Mouse (Mus musculus) ES-E14 (cell line): ENCODE measurements around the gene Rgs19. TPM values are rescaled to one million over a fixed set of nuclear protein-coding genes. Genes with fewer than 3 reads are reported as not detected.

Source experiments
- DNase-seq: peaks from one replicate; pipeline ENCODE4 v3.0.0-alpha.2; 2013; ENCODE audit warnings: low read depth, low spot score
- H3K27ac ChIP-seq: 2 replicates; pipeline ENCODE4 v1.5.1; 2012; ENCODE audit warnings: low read depth, mild to moderate bottlenecking, low read length, moderate library complexity, mixed read lengths; ENCODE audit not compliant: poor library complexity, insufficient read depth, severe bottlenecking
- H3K36me3 ChIP-seq: 2 replicates; pipeline ENCODE4 v1.6.1; 2012; ENCODE audit warnings: mild to moderate bottlenecking, low read length, moderate library complexity, mixed read lengths; ENCODE audit not compliant: control insufficient read depth, poor library complexity, insufficient read depth, severe bottlenecking
- H3K4me1 ChIP-seq, 2 experiments: fragments of 150-350 bp in 1 of 2; sonication (generic) in 1 of 2; 2 replicates each; pipeline ENCODE4 v1.6.1; 2012; ENCODE audit warnings: low read length in 2 of 2, mild to moderate bottlenecking in 1 of 2, mixed read lengths in 1 of 2; ENCODE audit not compliant: control insufficient read depth in 2 of 2, insufficient read depth in 2 of 2, poor library complexity in 1 of 2
- H3K4me3 ChIP-seq, 2 experiments: fragments of 150-350 bp in 1 of 2; sonication (generic) in 1 of 2; 2 replicates each; pipeline ENCODE4 v1.5.1; 2012; ENCODE audit warnings: low read length in 2 of 2, low read depth in 1 of 2, mild to moderate bottlenecking in 1 of 2, mixed read lengths in 1 of 2; ENCODE audit not compliant: insufficient read depth in 1 of 2, poor library complexity in 1 of 2, severe bottlenecking in 1 of 2
- H3K9ac ChIP-seq: 2 replicates; pipeline ENCODE4 v1.6.1; 2012; ENCODE audit warnings: low read depth, mild to moderate bottlenecking, low read length, mixed read lengths; ENCODE audit not compliant: poor library complexity, insufficient read depth, severe bottlenecking
- H3K9me3 ChIP-seq: fragments of 150-350 bp; sonication (generic); 2 replicates; pipeline ENCODE4 v1.6.1; 2012; ENCODE audit warnings: low read depth, mild to moderate bottlenecking, low read length; ENCODE audit not compliant: control insufficient read depth, insufficient read depth
- CHD2 ChIP-seq: IDR thresholded peaks from 2 replicates; pipeline ENCODE4 v1.6.1; 2014; ENCODE audit warnings: mild to moderate bottlenecking, low read depth, low read length, inconsistent platforms
- HCFC1 ChIP-seq: IDR thresholded peaks from 2 replicates; pipeline ENCODE4 v1.6.1; 2012; ENCODE audit warnings: low read length, inconsistent platforms, borderline replicate concordance; ENCODE audit not compliant: insufficient read depth
- MAFK ChIP-seq: IDR thresholded peaks from 2 replicates; pipeline ENCODE4 v1.6.1; 2014; ENCODE audit warnings: mild to moderate bottlenecking, low read depth, low read length, inconsistent platforms; ENCODE audit not compliant: insufficient read depth
- ZC3H11A ChIP-seq: IDR thresholded peaks from 2 replicates; pipeline ENCODE4 v1.6.1; 2012; ENCODE audit warnings: low read depth, mild to moderate bottlenecking, inconsistent platforms, low read length, borderline replicate concordance
- ZNF384 ChIP-seq: IDR thresholded peaks from 2 replicates; pipeline ENCODE4 v1.6.1; 2012; ENCODE audit warnings: low read depth, low read length, inconsistent platforms
- in situ Hi-C, 2 experiments: fragments of 600-800 bp; cut with MboI; formaldehyde crosslinking; loops; one replicate each; pipeline ENCODE4 v1.15.1; 2025; ENCODE audit warnings: low sequenced_read_pairs in 2 of 2, inconsistent platforms in 1 of 2; ENCODE audit not compliant: unreplicated experiment in 2 of 2
- total RNA-seq: library from RNA; depleted of rRNA; stranded (reverse); fragments of 300-350 nt; gene quantifications from 2 replicates; pipeline ENCODE4 v1.2.3, GENCODE M21; 2012; rRNA removed

The Rgs19 gene
- total RNA-seq, result 27.3 and 31.7 TPM in 2 replicates

GRCm38 (mm10) chr2:181693339-181694280 lies at the start of gene Rgs19:
Gene Rgs19 (minus strand): TSS chr2:181693977.
- peak within 1 kb of the TSS; percentile 78 to 83 for H3K4me3 ChIP-seq
- no peak for TF ChIP-seq ZC3H11A
- TF ChIP-seq HCFC1, result no peak
- TF ChIP-seq ZNF384, result no peak
- TF ChIP-seq CHD2, result no peak
- TF ChIP-seq MAFK, result no peak
- peaks cover 0 to 7% of the 10 kb centered on the region in 2 experiments; a peak in 1 of 4 replicates for H3K4me1 ChIP-seq
- peaks cover 12% of the 10 kb centered on the region; the same call in 1 of the 2 replicates for H3K36me3 ChIP-seq
- in situ Hi-C loops, result no loop called here
- no peak within 1 kb of the TSS for H3K27ac ChIP-seq
- no peak for DNase-seq
- no peaks in the 10 kb centered on the region for H3K9me3 ChIP-seq
- peak within 1 kb of the TSS; percentile 88 for H3K9ac ChIP-seq

DNA sequence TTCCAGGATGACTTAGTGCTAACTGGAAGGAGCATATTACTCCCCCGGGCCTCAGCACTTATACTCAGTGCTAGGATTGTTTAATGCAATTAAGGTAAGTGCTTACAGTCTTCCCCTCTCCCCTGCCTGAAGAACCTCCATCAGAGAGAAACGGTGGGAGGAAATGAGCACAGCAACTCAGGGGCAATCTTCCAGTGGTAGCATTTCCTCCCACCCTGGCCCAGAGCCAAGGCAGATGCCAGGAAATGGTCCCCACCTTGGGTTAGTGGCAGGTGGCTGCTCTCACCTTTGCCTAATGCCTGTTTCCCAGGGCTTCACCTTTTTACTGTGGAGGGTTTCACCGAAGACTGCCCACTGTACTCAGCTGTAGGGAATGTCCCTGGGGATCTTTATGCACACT lies 36.3 kb upstream of the Rgs19 start:
- no peaks in the 10 kb centered on the region for H3K9me3 ChIP-seq
- no peak for TF ChIP-seq CHD2
- no peak for TF ChIP-seq ZC3H11A
- TF ChIP-seq MAFK, result no peak
- TF ChIP-seq ZNF384, result no peak
- no peak for TF ChIP-seq HCFC1
- H3K4me3 ChIP-seq, result no peak overlapping the region
- DNase-seq, result no peak
- in situ Hi-C loops, result no loop called here
- H3K27ac ChIP-seq, result no peak overlapping the region
- H3K36me3 ChIP-seq, result no peaks in the 10 kb centered on the region
- H3K4me1 ChIP-seq, result no peaks in the 10 kb centered on the region
- H3K9ac ChIP-seq, result no peak overlapping the region

DNA sequence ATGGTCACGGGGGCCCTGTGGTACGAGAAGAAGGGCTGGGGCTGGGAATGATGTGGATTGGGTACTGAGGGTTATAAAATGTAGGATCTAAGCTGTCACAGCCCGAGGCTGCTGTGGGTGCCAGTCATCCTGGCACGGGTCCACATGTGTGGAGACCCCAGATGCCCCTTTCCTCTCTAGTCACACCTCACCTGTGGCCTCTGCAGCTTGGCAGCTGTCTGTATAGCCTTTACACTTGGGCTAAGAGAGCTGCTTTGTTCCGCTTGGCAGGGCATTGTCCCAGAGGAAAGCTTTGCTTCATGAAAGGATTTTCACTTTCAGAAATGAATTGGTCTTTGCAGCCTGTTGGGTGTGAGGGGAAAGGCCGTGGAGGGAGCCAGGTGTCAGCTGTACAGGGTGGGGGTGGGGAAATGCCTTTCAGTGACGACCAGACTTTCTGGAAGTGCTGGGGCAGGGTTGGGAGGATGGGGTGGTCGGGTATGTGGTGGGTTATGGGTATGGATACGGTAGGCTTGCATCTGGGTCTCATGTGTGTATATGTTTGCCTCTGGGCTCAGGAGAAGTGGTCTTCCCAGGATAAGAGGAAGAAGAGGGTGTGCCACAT lies 34.0 kb upstream of the Rgs19 start:
- H3K9me3 ChIP-seq, result no peaks in the 10 kb centered on the region
- no peak overlapping the region for H3K9ac ChIP-seq
- in situ Hi-C loops, result no loop called here
- no peaks in the 10 kb centered on the region for H3K36me3 ChIP-seq
- TF ChIP-seq CHD2 (no peak), HCFC1 (no peak), ZC3H11A (no peak), ZNF384 (no peak), MAFK (no peak)
- H3K4me1 ChIP-seq, result no peaks in the 10 kb centered on the region
- no peak for DNase-seq
- H3K27ac ChIP-seq, result no peak overlapping the region
- H3K4me3 ChIP-seq, result no peak overlapping the region

DNA sequence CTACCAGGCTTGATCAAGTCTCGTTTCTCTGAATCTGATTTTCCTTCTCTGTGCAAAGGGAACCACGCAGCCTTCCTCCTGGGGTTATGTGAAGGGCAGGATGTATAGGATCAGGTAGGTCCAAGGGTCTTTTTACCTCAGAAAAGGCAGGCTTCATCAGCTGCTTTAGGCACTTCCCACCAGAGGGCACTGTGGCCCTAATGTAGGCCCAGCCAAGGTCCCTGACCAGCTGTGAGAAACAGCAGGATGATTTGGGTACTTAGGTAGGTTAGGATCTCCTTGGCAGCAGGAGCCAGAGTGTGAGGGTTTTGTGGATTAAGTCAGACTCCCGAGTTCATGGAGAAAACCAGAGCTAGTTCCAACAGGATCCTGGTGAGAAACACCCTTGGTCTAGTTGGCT lies 28.4 kb upstream of the Rgs19 start:
- DNase-seq, result peak; percentile 21

More for the DNA sequence above, 28.4 kb upstream of the Rgs19 start:
- H3K4me3 ChIP-seq, result no peak overlapping the region
- no peaks in the 10 kb centered on the region for H3K36me3 ChIP-seq
- TF ChIP-seq MAFK, result no peak
- TF ChIP-seq ZC3H11A, result peak; percentile 77
- H3K9me3 ChIP-seq, result no peaks in the 10 kb centered on the region
- no peak overlapping the region for H3K9ac ChIP-seq
- in situ Hi-C loops, result loop anchor here in 1 of 2 experiments (5.0 kb wide), 1 partner anchor 135 kb away; no protein-coding TSS in a partner anchor
- no peak overlapping the region for H3K27ac ChIP-seq
- no peaks in the 10 kb centered on the region for H3K4me1 ChIP-seq
